Mouse (Mus musculus) embryonic facial prominence, embryonic 14.5 days (tissue): ENCODE results near the gene Adamts15. TPM values are rescaled to one million over a fixed set of nuclear protein-coding genes. Genes with fewer than 3 reads are reported as not detected.

Source experiments
- polyA plus RNA-seq: library from polyadenylated mRNA; unstranded; fragments of >200 nt; fragmentation: Nextera tagmentation; extraction: Ambion mirVana; gene quantifications from 2 replicates; pipeline ENCODE4 v1.2.1, GENCODE M21; 2014

The Adamts15 gene
- polyA plus RNA-seq, 1 experiment from 2014 or later: 18.9 TPM

Other genes with a start within 250 kb of the Adamts15 start
- gene Adamts8, start 20.1 kb upstream of the Adamts15 start, polyA plus RNA-seq: 3.9 and 4.1 TPM in 2 replicates
- gene Zbtb44, start 108.2 kb upstream of the Adamts15 start, polyA plus RNA-seq: 5.9 and 7.1 TPM in 2 replicates
- gene St14, start 209.4 kb upstream of the Adamts15 start, polyA plus RNA-seq: 12.2 and 13.2 TPM in 2 replicates